Mouse (Mus musculus): ENCODE results near the gene Plb1.

GRCm38 (mm10) chr5:32342711-32343285 lies 110.3 kb downstream of the Plb1 start:
- TF ChIP-seq CTCF (IDR thresholded peaks at IDR 0.05; ENCODE audit: insufficient read depth, low read length): no peak
- no peak for TF ChIP-seq POLR2A (IDR thresholded peaks at IDR 0.05; ENCODE audit: borderline replicate concordance, extremely low read depth, low read depth, low read length)

Data from lung, adult 2 months (tissue).